Mouse (Mus musculus) liver, embryonic 12.5 days (tissue): ENCODE measurements around the gene Cenpx. TPM values are rescaled to one million over a fixed set of nuclear protein-coding genes. Genes with fewer than 3 reads are reported as not detected.
"Not testable (repeated sequence)": the region's sequence is repeated elsewhere in the genome, so short reads cannot be mapped to it uniquely, and the experiment has no call there.

Experiments used
- ATAC-seq: fragments of 200-750 bp; cut with Nextera tagmentation; 2 replicates; pipeline ENCODE4 v1.8.0; 2017; ENCODE audit warnings: moderate number of reproducible peaks, mild to moderate bottlenecking, moderate library complexity
- H3K27ac ChIP-seq: fragments of 300-500 bp; sonication (generic); 2 replicates; pipeline ENCODE4 v1.5.1; 2016; ENCODE audit warnings: mild to moderate bottlenecking
- H3K27me3 ChIP-seq: fragments of 300-500 bp; sonication (generic); replicated peaks from 2 replicates; pipeline ENCODE4 v1.6.1; 2016; ENCODE audit warnings: mild to moderate bottlenecking, moderate library complexity
- H3K36me3 ChIP-seq: fragments of 300-500 bp; sonication (generic); 2 replicates; pipeline ENCODE4 v1.6.1; 2016; ENCODE audit warnings: mild to moderate bottlenecking, moderate library complexity
- H3K4me1 ChIP-seq: fragments of 300-500 bp; sonication (generic); 2 replicates; pipeline ENCODE4 v1.6.1; 2016
- H3K4me2 ChIP-seq: fragments of 300-500 bp; sonication (generic); 2 replicates; pipeline ENCODE4 v1.6.1; 2016; ENCODE audit warnings: mild to moderate bottlenecking, moderate library complexity
- H3K4me3 ChIP-seq: fragments of 300-500 bp; sonication (generic); 2 replicates; pipeline ENCODE4 v1.5.1; 2016; ENCODE audit warnings: mild to moderate bottlenecking, moderate library complexity
- H3K9ac ChIP-seq: fragments of 300-500 bp; sonication (generic); 2 replicates; pipeline ENCODE4 v1.6.1; 2016; ENCODE audit warnings: mild to moderate bottlenecking, moderate library complexity
- H3K9me3 ChIP-seq: fragments of 300-500 bp; sonication (generic); replicated peaks from 2 replicates; pipeline ENCODE4 v1.6.1; 2016; ENCODE audit warnings: mild to moderate bottlenecking, moderate library complexity
- WGBS: fragments of 180-500 bp; shearing (Covaris S2); methylation state at CpG from one replicate; pipeline ENCODE4 v1.1.7; 2016; ENCODE audit not compliant: insufficient replicate concordance; 5-methylcytosine and 5-hydroxymethylcytosine counted together
- polyA plus RNA-seq: library from polyadenylated mRNA; unstranded; fragments of >200 nt; fragmentation: Nextera tagmentation; extraction: Ambion mirVana; gene quantifications from 2 replicates; pipeline ENCODE4 v1.2.1, GENCODE M21; 2016

Cenpx gene
- polyA plus RNA-seq, 1 experiment from 2014 or later = 137 TPM

- H3K4me2 ChIP-seq = no peak within 1 kb of the TSS
- no peak for ATAC-seq
- no peak within 1 kb of the TSS for H3K27ac ChIP-seq
- H3K9me3 ChIP-seq = no peaks in the 10 kb centered on the region
- H3K4me1 ChIP-seq = peaks cover 15% of the 10 kb centered on the region
- H3K4me3 ChIP-seq = no peak within 1 kb of the TSS
- H3K9ac ChIP-seq = no peak within 1 kb of the TSS
- H3K27me3 ChIP-seq = peaks cover 40% of the 10 kb centered on the region
- 66% methylated on average over 12 of the region's 12 CpGs for WGBS
- no peaks in the 10 kb centered on the region for H3K36me3 ChIP-seq
Measured at GRCm38 (mm10) chr11:120731858-120732680, 18.5 kb upstream of the Cenpx start, which contains the start of gene Cbr2. TSS of gene Cbr2 (minus strand) at chr11:120732114.

GRCm38 (mm10) chr11:120731395-120731794, 17.9 kb upstream of the Cenpx start:
- H3K27ac ChIP-seq = no peak overlapping the region
- WGBS = 79% methylated on average over 1 of the region's 1 CpGs
- peaks cover 21% of the 10 kb centered on the region for H3K4me1 ChIP-seq
- H3K27me3 ChIP-seq = peaks cover 40% of the 10 kb centered on the region
- no peak for ATAC-seq
- H3K36me3 ChIP-seq = no peaks in the 10 kb centered on the region
- H3K9me3 ChIP-seq = no peaks in the 10 kb centered on the region
- no peak overlapping the region for H3K4me3 ChIP-seq
- no peak overlapping the region for H3K4me2 ChIP-seq
- no peak overlapping the region for H3K9ac ChIP-seq

- Histone ChIP-seq H3K36me3 (0 out of 2 replicates have a peak, but pooled peaks cover 3% of the 10 kb centered on the region), H3K9me3 (no peaks in the 10 kb centered on the region), H3K4me1 (peaks cover 25% of the 10 kb centered on the region), H3K9ac (no peak overlapping the region), H3K4me2 (no peak overlapping the region), H3K27me3 (peaks cover 50% of the 10 kb centered on the region), H3K27ac (no peak overlapping the region), H3K4me3 (no peak overlapping the region)
- 71% methylated on average over 10 of the region's 10 CpGs for WGBS
- no peak for ATAC-seq
Measured at GRCm38 (mm10) chr11:120730331-120730870, 16.9 kb upstream of the Cenpx start.

- 5% methylated on average over 18 of the region's 21 CpGs for WGBS
- not testable (repeated sequence) for H3K4me3 ChIP-seq, H3K9me3 ChIP-seq, H3K27ac ChIP-seq, H3K36me3 ChIP-seq
- 0 out of 2 replicates have a peak overlapping the region, but pooled peaks have one; percentile 14 for H3K9ac ChIP-seq
- peaks cover 48% of the 10 kb centered on the region for H3K27me3 ChIP-seq
- peak overlapping the region; percentile 54 for H3K4me2 ChIP-seq
- peaks cover 25% of the 10 kb centered on the region for H3K4me1 ChIP-seq
- 0 out of 2 replicates have a peak, but pooled peaks have one; percentile 45 for ATAC-seq
Measured at GRCm38 (mm10) chr11:120729432-120730050, 16.0 kb upstream of the Cenpx start.

- peak overlapping the region; percentile 54 for H3K4me2 ChIP-seq
- 67% methylated on average over 11 of the region's 11 CpGs for WGBS
- H3K27me3 ChIP-seq = peaks cover 50% of the 10 kb centered on the region
- no peak overlapping the region for H3K4me3 ChIP-seq
- no peaks in the 10 kb centered on the region for H3K9me3 ChIP-seq
- no peak overlapping the region for H3K9ac ChIP-seq
- peaks cover 25% of the 10 kb centered on the region for H3K4me1 ChIP-seq
- ATAC-seq = no peak
- H3K36me3 ChIP-seq = 0 out of 2 replicates have a peak, but pooled peaks cover 3% of the 10 kb centered on the region
- no peak overlapping the region for H3K27ac ChIP-seq
Measured at GRCm38 (mm10) chr11:120728530-120729240, 15.1 kb upstream of the Cenpx start.

GRCm38 (mm10) chr11:120727564-120727963, 14.0 kb upstream of the Cenpx start:
- no peak for ATAC-seq
- Histone ChIP-seq H3K4me2 (peak overlapping the region; percentile 92), H3K36me3 (0 out of 2 replicates have a peak, but pooled peaks cover 3% of the 10 kb centered on the region), H3K9ac (0 out of 2 replicates have a peak overlapping the region, but pooled peaks have one; percentile 67), H3K27ac (no peak overlapping the region), H3K4me3 (0 out of 2 replicates have a peak overlapping the region, but pooled peaks have one; percentile 65), H3K27me3 (peaks cover 51% of the 10 kb centered on the region), H3K9me3 (no peaks in the 10 kb centered on the region), H3K4me1 (peaks cover 25% of the 10 kb centered on the region)
- WGBS = 43% methylated on average over 12 of the region's 12 CpGs

GRCm38 (mm10) chr11:120727169-120727527, 13.6 kb upstream of the Cenpx start, which contains the start of gene Dcxr:
TSS of gene Dcxr (minus strand) at chr11:120727281.
- Histone ChIP-seq H3K27me3 (peaks cover 51% of the 10 kb centered on the region), H3K27ac (no peak within 1 kb of the TSS)
- WGBS = 0% methylated on average over 14 of the region's 14 CpGs

GRCm38 (mm10) chr11:120726243-120727168, 13.0 kb upstream of the Cenpx start:
- Histone ChIP-seq H3K27me3 (peaks cover 51% of the 10 kb centered on the region), H3K36me3 (0 out of 2 replicates have a peak, but pooled peaks cover 3% of the 10 kb centered on the region), H3K4me2 (peak overlapping the region; percentile 92), H3K4me3 (peak overlapping the region; percentile 65), H3K27ac (no peak overlapping the region), H3K4me1 (peaks cover 32% of the 10 kb centered on the region), H3K9ac (peak overlapping the region; percentile 67), H3K9me3 (no peaks in the 10 kb centered on the region)
- 20% methylated on average over 36 of the region's 36 CpGs for WGBS
- peak; percentile 40 for ATAC-seq

More at GRCm38 (mm10) chr11:120727169-120727527, 13.6 kb upstream of the Cenpx start, which contains the start of gene Dcxr:
- Histone ChIP-seq H3K4me3 (peak within 1 kb of the TSS; percentile 65), H3K4me1 (peaks cover 26% of the 10 kb centered on the region), H3K36me3 (0 out of 2 replicates have a peak, but pooled peaks cover 3% of the 10 kb centered on the region), H3K9ac (peak within 1 kb of the TSS; percentile 67), H3K9me3 (no peaks in the 10 kb centered on the region), H3K4me2 (peak within 1 kb of the TSS; percentile 92)
- ATAC-seq = peak; percentile 89

GRCm38 (mm10) chr11:120723509-120723908, 10.0 kb upstream of the Cenpx start:
- Histone ChIP-seq H3K27ac (no peak overlapping the region), H3K9me3 (no peaks in the 10 kb centered on the region), H3K36me3 (peaks cover 20% of the 10 kb centered on the region), H3K4me3 (no peak overlapping the region), H3K27me3 (peaks cover 55% of the 10 kb centered on the region), H3K4me1 (peaks cover 34% of the 10 kb centered on the region), H3K9ac (no peak overlapping the region), H3K4me2 (no peak overlapping the region)
- ATAC-seq = no peak
- 80% methylated on average over 7 of the region's 7 CpGs for WGBS

- Histone ChIP-seq H3K4me2 (no peak overlapping the region), H3K27me3 (peaks cover 55% of the 10 kb centered on the region), H3K36me3 (peaks cover 27% of the 10 kb centered on the region), H3K27ac (no peak overlapping the region), H3K9me3 (no peaks in the 10 kb centered on the region), H3K4me1 (peaks cover 34% of the 10 kb centered on the region), H3K9ac (no peak overlapping the region), H3K4me3 (no peak overlapping the region)
- no peak for ATAC-seq
- 78% methylated on average over 11 of the region's 11 CpGs for WGBS
Measured at GRCm38 (mm10) chr11:120722761-120723382, 9.3 kb upstream of the Cenpx start.
